Comparison of ENCODE assay signal across 9 mouse cellular contexts in the genomic region with DNA sequence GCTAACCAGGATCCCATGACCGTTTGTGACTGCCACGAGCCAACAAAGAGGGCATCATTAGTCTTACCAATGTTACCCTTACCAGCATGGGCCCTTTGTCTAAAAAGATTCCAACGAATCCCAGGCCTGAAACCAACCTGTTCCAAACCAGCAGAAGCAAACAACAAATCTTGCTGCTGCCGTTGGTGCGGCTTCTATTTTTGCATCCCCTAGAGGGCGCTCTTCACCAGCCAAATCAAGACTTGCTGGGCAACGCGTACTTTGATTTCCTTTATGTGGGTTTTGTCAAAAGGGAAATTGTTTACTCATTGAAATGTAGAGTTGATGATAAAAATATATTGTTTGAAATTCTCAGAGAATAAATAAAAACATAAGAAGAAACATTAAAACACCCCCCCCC. TPM values are rescaled to one million over a fixed set of nuclear protein-coding genes. Genes with fewer than 3 reads are reported as not detected.
A peak's percentile ranks its signal among the peaks of the same experiment; 100 is the strongest.
DNase-seq lines count a peak whose midpoint lies in the region; ATAC-seq and TF ChIP-seq lines count a peak whose summit lies in the region.
"Had no signal": no experiment of that assay in that cellular context is flagged by ENCODE, and none has a peak within 500 bp of the region (broad histone marks: within the 10 kb centered on the region; RNA-seq: fewer than 3 reads in every experiment).

No protein-coding gene starts in this region.

- peak; percentile 80 for TF ChIP-seq CTCF in intestine, postnatal 0 days (IDR thresholded peaks at IDR 0.05; ENCODE audit: low read depth)

- no peaks in the 10 kb centered on the region for H3K4me1 ChIP-seq in intestine, postnatal 0 days (replicated peaks; ENCODE audit: control insufficient read depth, insufficient read depth, low read length)
- H3K4me1 ChIP-seq in intestine, embryonic 15.5 days (replicated peaks): no peaks in the 10 kb centered on the region
- H3K4me1 ChIP-seq in neural tube, embryonic 11.5 days (ENCODE audit: control insufficient read depth, insufficient read depth, low read length): no peaks in the 10 kb centered on the region

- no peaks in the 10 kb centered on the region for H3K36me3 ChIP-seq in intestine, postnatal 0 days (ENCODE audit: control insufficient read depth, insufficient read depth)
- no peaks in the 10 kb centered on the region for H3K36me3 ChIP-seq in intestine, embryonic 15.5 days
- no peaks in the 10 kb centered on the region for H3K36me3 ChIP-seq in neural tube, embryonic 11.5 days (ENCODE audit: control insufficient read depth, insufficient read depth, low read length)

- WGBS in intestine, postnatal 0 days: 23% methylated on average over 8 of the region's 8 CpGs
- WGBS in intestine, embryonic 15.5 days: 22% methylated on average over 8 of the region's 8 CpGs
- 36% methylated on average over 8 of the region's 8 CpGs for WGBS in neural tube, embryonic 11.5 days

- H3K27me3 ChIP-seq in intestine, postnatal 0 days (replicated peaks; ENCODE audit: control insufficient read depth, insufficient read depth, low read length): no peaks in the 10 kb centered on the region
- H3K27me3 ChIP-seq in intestine, embryonic 15.5 days (replicated peaks): no peaks in the 10 kb centered on the region
- H3K27me3 ChIP-seq in neural tube, embryonic 11.5 days (ENCODE audit: control insufficient read depth, insufficient read depth, low read length): no peaks in the 10 kb centered on the region

- no peak for ATAC-seq in intestine, postnatal 0 days
- no peak for ATAC-seq in intestine, embryonic 15.5 days
- no peak for ATAC-seq in neural tube, embryonic 11.5 days (ENCODE audit: insufficient read depth, low FRiP score, low TSS enrichment)
- no peak for ATAC-seq in megakaryocyte-erythroid progenitor cell, adult 5-6 weeks (replicated peaks; ENCODE audit: low FRiP score, low TSS enrichment, poor library complexity, severe bottlenecking)

- no peak overlapping the region for H3K4me3 ChIP-seq in intestine, postnatal 0 days (ENCODE audit: low read depth, low read length)
- H3K4me3 ChIP-seq in intestine, embryonic 15.5 days (replicated peaks): no peak overlapping the region
- H3K4me3 ChIP-seq in neural tube, embryonic 11.5 days (ENCODE audit: low read depth, low read length): no peak overlapping the region

- H3K9ac ChIP-seq in intestine, postnatal 0 days (ENCODE audit: low read depth, low read length): no peak overlapping the region
- H3K9ac ChIP-seq in intestine, embryonic 15.5 days: no peak overlapping the region
- no peak overlapping the region for H3K9ac ChIP-seq in neural tube, embryonic 11.5 days (ENCODE audit: low read length)

- peak; percentile 76 for DNase-seq in ES-CJ7 (ENCODE audit: low read depth, low spot score)
- DNase-seq in adrenal gland, postnatal 25 days: peak; percentile 48
- peak; percentile 59 for DNase-seq in embryo, embryonic 9.5 days (ENCODE audit: extremely low spot score)
- peak; percentile 57 to 58 for DNase-seq in layer of hippocampus, postnatal 36 days
- peak; percentile 60 for DNase-seq in neural tube, embryonic 11.5 days (ENCODE audit: low spot score)

- H3K27ac ChIP-seq in intestine, postnatal 0 days (ENCODE audit: low read depth, low read length): no peak overlapping the region
- H3K27ac ChIP-seq in intestine, embryonic 15.5 days: no peak overlapping the region
- no peak overlapping the region for H3K27ac ChIP-seq in neural tube, embryonic 11.5 days (ENCODE audit: low read depth, low read length)

- no peak overlapping the region for H3K4me2 ChIP-seq in intestine, postnatal 0 days (replicated peaks; ENCODE audit: low read depth)
- H3K4me2 ChIP-seq in intestine, embryonic 15.5 days (replicated peaks): no peak overlapping the region
- no peak overlapping the region for H3K4me2 ChIP-seq in neural tube, embryonic 11.5 days (ENCODE audit: low read depth)

- H3K9me3 ChIP-seq in intestine, postnatal 0 days (ENCODE audit: control insufficient read depth): no peaks in the 10 kb centered on the region
- no peaks in the 10 kb centered on the region for H3K9me3 ChIP-seq in intestine, embryonic 15.5 days
- H3K9me3 ChIP-seq in neural tube, embryonic 11.5 days (ENCODE audit: control insufficient read depth, low read length): no peaks in the 10 kb centered on the region

RNA-seq across cellular contexts. Expression of a gene that starts 25.8 kb away (rescaled TPM):
- not detected in 2 replicates for polyA plus RNA-seq in intestine, postnatal 0 days (2015; fragmentation: Nextera tagmentation; extraction: Ambion mirVana)
- polyA plus RNA-seq in intestine, embryonic 15.5 days (2015; fragmentation: Nextera tagmentation; extraction: Ambion mirVana): not detected in 2 replicates
- total RNA-seq in adrenal gland, postnatal 25 days (2021): not detected in 2 replicates
- total RNA-seq in layer of hippocampus, postnatal 36 days (2021): not detected
- polyA plus RNA-seq in neural tube, embryonic 11.5 days (2014; fragmentation: Nextera tagmentation; extraction: Ambion mirVana): not detected in 2 replicates
- total RNA-seq in megakaryocyte-erythroid progenitor cell, adult 5-6 weeks (2014; fragmentation: Nextera tagmentation): not detected in 2 replicates
- not detected in 2 replicates for total RNA-seq in megakaryocyte-erythroid progenitor cell, adult 5-6 weeks (2017)
- total RNA-seq: gastrocnemius, adult 8-10 months had no signal

RNA-seq across cellular contexts. Expression of a gene that starts 29.8 kb away (rescaled TPM):
- polyA plus RNA-seq in intestine, postnatal 0 days (2015; fragmentation: Nextera tagmentation; extraction: Ambion mirVana): not detected in 2 replicates
- not detected in 2 replicates for polyA plus RNA-seq in intestine, embryonic 15.5 days (2015; fragmentation: Nextera tagmentation; extraction: Ambion mirVana)
- not detected in 2 replicates for total RNA-seq in adrenal gland, postnatal 25 days (2021)
- not detected for total RNA-seq in layer of hippocampus, postnatal 36 days (2021)
- polyA plus RNA-seq in neural tube, embryonic 11.5 days (2014; fragmentation: Nextera tagmentation; extraction: Ambion mirVana): not detected in 2 replicates
- not detected in 2 replicates for total RNA-seq in megakaryocyte-erythroid progenitor cell, adult 5-6 weeks (2014; fragmentation: Nextera tagmentation)
- not detected in 2 replicates for total RNA-seq in megakaryocyte-erythroid progenitor cell, adult 5-6 weeks (2017)
- total RNA-seq: gastrocnemius, adult 8-10 months had no signal

RNA-seq across cellular contexts. Expression of a gene that starts 39.1 kb away (rescaled TPM):
- not detected in 2 replicates for polyA plus RNA-seq in intestine, postnatal 0 days (2015; fragmentation: Nextera tagmentation; extraction: Ambion mirVana)
- not detected in 2 replicates for polyA plus RNA-seq in intestine, embryonic 15.5 days (2015; fragmentation: Nextera tagmentation; extraction: Ambion mirVana)
- not detected in 2 replicates for total RNA-seq in adrenal gland, postnatal 25 days (2021)
- not detected for total RNA-seq in layer of hippocampus, postnatal 36 days (2021)
- polyA plus RNA-seq in neural tube, embryonic 11.5 days (2014; fragmentation: Nextera tagmentation; extraction: Ambion mirVana): not detected in 2 replicates
- total RNA-seq in megakaryocyte-erythroid progenitor cell, adult 5-6 weeks (2014; fragmentation: Nextera tagmentation): not detected in 2 replicates
- total RNA-seq in megakaryocyte-erythroid progenitor cell, adult 5-6 weeks (2017): not detected in 2 replicates
- total RNA-seq: gastrocnemius, adult 8-10 months had no signal

RNA-seq across cellular contexts. Expression of a gene that starts 55.3 kb away (rescaled TPM):
- polyA plus RNA-seq in intestine, postnatal 0 days (2015; fragmentation: Nextera tagmentation; extraction: Ambion mirVana): not detected in 2 replicates
- not detected in 2 replicates for polyA plus RNA-seq in intestine, embryonic 15.5 days (2015; fragmentation: Nextera tagmentation; extraction: Ambion mirVana)
- not detected in 2 replicates for total RNA-seq in adrenal gland, postnatal 25 days (2021)
- total RNA-seq in layer of hippocampus, postnatal 36 days (2021): 10 to 100 TPM; 64.9 to 80.7 TPM
- 20.6 and 26.1 TPM in 2 replicates for polyA plus RNA-seq in neural tube, embryonic 11.5 days (2014; fragmentation: Nextera tagmentation; extraction: Ambion mirVana)
- total RNA-seq in megakaryocyte-erythroid progenitor cell, adult 5-6 weeks (2014; fragmentation: Nextera tagmentation): not detected in 2 replicates
- not detected in 2 replicates for total RNA-seq in megakaryocyte-erythroid progenitor cell, adult 5-6 weeks (2017)
- total RNA-seq: gastrocnemius, adult 8-10 months had no signal
